Mouse (Mus musculus): ENCODE data around the gene Rbfox1.

DNA sequence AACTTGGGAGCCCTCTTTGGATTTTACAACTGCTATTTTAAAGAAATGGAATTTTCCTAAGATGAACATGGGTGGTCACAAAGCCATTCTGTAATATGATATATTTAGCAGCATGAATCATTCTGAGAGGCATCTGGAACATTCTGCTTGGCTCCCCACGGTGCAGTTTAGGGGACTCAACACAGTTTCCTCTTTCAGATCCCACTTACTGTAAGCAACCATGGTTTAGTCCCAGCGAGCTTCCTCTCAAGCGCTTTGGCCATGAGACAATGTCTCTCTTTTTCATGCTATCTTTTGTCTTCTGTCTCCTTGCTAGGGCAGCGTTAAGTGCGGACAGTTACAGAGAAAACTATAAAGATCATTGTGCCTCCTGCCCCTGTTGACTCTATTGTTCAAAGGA lies 1394.4 kb downstream of the Rbfox1 start:
- TF ChIP-seq EP300 (IDR thresholded peaks at IDR 0.05; ENCODE audit: insufficient read depth, low read depth, low read length) (no peak), CTCF (IDR thresholded peaks at IDR 0.05; ENCODE audit: low read depth, low read length) (no peak), POLR2A (IDR thresholded peaks at IDR 0.05; ENCODE audit: insufficient read depth, low read length) (no peak)
